Comparison of ENCODE assay signal across 19 mouse cellular contexts in genomic region chr10:113620420-113620819, GRCm38 (mm10).
DNase-seq lines count a peak whose midpoint lies in the region; ATAC-seq and TF ChIP-seq lines count a peak whose summit lies in the region.
"Had no signal": no experiment of that assay in that cellular context is flagged by ENCODE, and none has a peak within 500 bp of the region (broad histone marks: within the 10 kb centered on the region; RNA-seq: fewer than 3 reads in every experiment).

No protein-coding gene starts in this region.

- no peaks in the 10 kb centered on the region for H3K36me3 ChIP-seq in intestine, embryonic 15.5 days
- H3K36me3 ChIP-seq in intestine, postnatal 0 days (ENCODE audit: control insufficient read depth, insufficient read depth) = no peaks in the 10 kb centered on the region
- H3K36me3 ChIP-seq in intestine, embryonic 16.5 days (ENCODE audit: control insufficient read depth, insufficient read depth, low read length) = no peaks in the 10 kb centered on the region
- H3K36me3 ChIP-seq: G1E had no signal

- no peak for DNase-seq in kidney, postnatal 25 days
- DNase-seq: adrenal gland, adult 2 months; adrenal gland, adult 8-10 months; adrenal gland, postnatal 10 days; adrenal gland, postnatal 14 days; adrenal gland, postnatal 25 days; adrenal gland, postnatal 36 days; B cell, adult 2 months; cerebellum, adult 11 months; cerebellum, adult 11-12 months; cerebellum, adult 18-20 months had no signal

- no peak overlapping the region for H3K4me3 ChIP-seq in intestine, embryonic 15.5 days (replicated peaks)
- H3K4me3 ChIP-seq in intestine, postnatal 0 days (ENCODE audit: low read depth, low read length) = no peak overlapping the region
- no peak overlapping the region for H3K4me3 ChIP-seq in intestine, embryonic 16.5 days (ENCODE audit: low read length)

- WGBS in intestine, embryonic 15.5 days = 69% methylated on average over 3 of the region's 3 CpGs
- 51% methylated on average over 3 of the region's 3 CpGs for WGBS in intestine, postnatal 0 days
- 65% methylated on average over 3 of the region's 3 CpGs for WGBS in intestine, embryonic 16.5 days

- TF ChIP-seq CTCF in intestine, postnatal 0 days (IDR thresholded peaks at IDR 0.05; ENCODE audit: low read depth) = no peak

- H3K27ac ChIP-seq in intestine, embryonic 15.5 days = no peak overlapping the region
- H3K27ac ChIP-seq in intestine, postnatal 0 days (ENCODE audit: low read depth, low read length) = no peak overlapping the region
- H3K27ac ChIP-seq in intestine, embryonic 16.5 days (ENCODE audit: low read length) = no peak overlapping the region

- H3K4me2 ChIP-seq in intestine, embryonic 15.5 days (replicated peaks) = no peak overlapping the region
- H3K4me2 ChIP-seq in intestine, postnatal 0 days (replicated peaks; ENCODE audit: low read depth) = no peak overlapping the region
- H3K4me2 ChIP-seq in intestine, embryonic 16.5 days (ENCODE audit: low read depth, low read length) = no peak overlapping the region

- H3K27me3 ChIP-seq in intestine, embryonic 15.5 days (replicated peaks) = no peaks in the 10 kb centered on the region
- no peaks in the 10 kb centered on the region for H3K27me3 ChIP-seq in intestine, postnatal 0 days (replicated peaks; ENCODE audit: control insufficient read depth, insufficient read depth, low read length)
- no peaks in the 10 kb centered on the region for H3K27me3 ChIP-seq in intestine, embryonic 16.5 days (replicated peaks; ENCODE audit: control insufficient read depth, insufficient read depth, low read length)
- H3K27me3 ChIP-seq: CH12.LX had no signal

- no peaks in the 10 kb centered on the region for H3K9me3 ChIP-seq in intestine, embryonic 15.5 days
- H3K9me3 ChIP-seq in intestine, postnatal 0 days (ENCODE audit: control insufficient read depth) = no peaks in the 10 kb centered on the region
- H3K9me3 ChIP-seq in intestine, embryonic 16.5 days (ENCODE audit: control insufficient read depth, low read length) = no peaks in the 10 kb centered on the region
- H3K9me3 ChIP-seq: G1E had no signal

- H3K4me1 ChIP-seq in intestine, embryonic 15.5 days (replicated peaks) = no peaks in the 10 kb centered on the region
- no peaks in the 10 kb centered on the region for H3K4me1 ChIP-seq in intestine, postnatal 0 days (replicated peaks; ENCODE audit: control insufficient read depth, insufficient read depth, low read length)
- no peaks in the 10 kb centered on the region for H3K4me1 ChIP-seq in intestine, embryonic 16.5 days (ENCODE audit: control insufficient read depth, insufficient read depth, low read length)

- H3K9ac ChIP-seq in intestine, embryonic 15.5 days = no peak overlapping the region
- H3K9ac ChIP-seq in intestine, postnatal 0 days (ENCODE audit: low read depth, low read length) = no peak overlapping the region
- no peak overlapping the region for H3K9ac ChIP-seq in intestine, embryonic 16.5 days (ENCODE audit: low read depth, low read length)

- ATAC-seq in intestine, embryonic 15.5 days = peak; percentile 75
- ATAC-seq in intestine, postnatal 0 days = no peak
- peak; percentile 80 for ATAC-seq in intestine, embryonic 16.5 days
- ATAC-seq: activated CD4-positive, CD25-positive, alpha-beta regulatory T cell, adult 4 months; CD4-positive, CD25-positive, alpha-beta regulatory T cell, adult 4 months; Patski had no signal
